Mouse (Mus musculus) megakaryocyte progenitor cell, adult 5-6 weeks (primary cell): ENCODE measurements around the gene Sapcd1. TPM values are rescaled to one million over a fixed set of nuclear protein-coding genes. Genes with fewer than 3 reads are reported as not detected.

Source experiments
- ATAC-seq: replicated peaks from 2 replicates; pipeline ENCODE4 v1.8.0; 2016; ENCODE audit warnings: mild to moderate bottlenecking, moderate TSS enrichment, inconsistent platforms; ENCODE audit not compliant: poor library complexity
- total RNA-seq, 2 experiments: library from RNA; stranded (forward) in 1 of 2; stranded (reverse) in 1 of 2; fragments of 157-497, 149-512 nt in 1 of 2; fragments of 200-1000 nt in 1 of 2; gene quantifications; 2 replicates each; pipeline versions ENCODE4 v1.2.3 to v1.2.4; 2015 to 2017

The Sapcd1 gene
- total RNA-seq (2015), result 0.93 and 1.9 TPM in 2 replicates
- 1.5 TPM in 1 of 2 replicates, not detected in the other for total RNA-seq (2017)

DNA sequence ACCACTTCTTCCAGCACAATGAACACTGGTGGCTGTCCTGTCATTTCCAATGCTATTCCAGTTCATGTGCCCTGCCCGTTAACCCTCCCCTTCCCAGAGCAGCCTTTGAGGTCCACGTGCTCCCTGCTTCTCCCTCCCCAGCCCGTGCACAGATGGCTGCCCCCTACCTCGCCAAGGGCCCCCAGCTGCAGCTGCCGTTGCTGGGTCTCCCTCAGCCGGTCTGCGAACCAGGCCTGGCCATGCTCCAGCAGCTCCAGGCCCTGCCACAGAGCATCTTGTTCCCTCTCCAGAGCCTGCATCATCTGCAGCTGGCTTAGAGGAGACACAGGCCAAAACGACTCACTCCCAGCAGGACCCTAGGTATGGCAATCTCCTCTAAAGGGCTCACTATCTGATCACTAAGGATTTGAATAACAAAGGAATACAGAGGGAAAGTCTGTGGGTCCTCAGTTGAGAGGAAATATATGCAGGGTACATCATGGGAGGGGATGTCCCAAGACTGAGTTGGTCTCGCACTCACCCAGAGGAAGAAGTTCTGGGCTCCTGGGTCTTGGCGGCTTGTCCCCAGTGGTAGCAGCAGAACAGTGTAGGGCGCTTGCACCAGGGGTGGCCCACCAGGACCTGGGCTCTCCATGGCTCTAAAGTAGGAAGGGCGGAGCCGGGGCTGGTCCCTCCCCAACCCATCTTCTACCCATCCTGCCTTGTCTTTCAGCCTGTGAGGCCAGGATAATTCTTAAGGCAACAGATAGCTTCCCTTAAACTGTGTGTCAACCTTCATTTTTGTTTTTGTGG lies at the start of gene Sapcd1:
Sapcd1 (minus strand) TSS at position 740 of the 792 bp plus-strand sequence.
- peak; percentile 9; the same call in 1 of the 2 replicates for ATAC-seq

DNA sequence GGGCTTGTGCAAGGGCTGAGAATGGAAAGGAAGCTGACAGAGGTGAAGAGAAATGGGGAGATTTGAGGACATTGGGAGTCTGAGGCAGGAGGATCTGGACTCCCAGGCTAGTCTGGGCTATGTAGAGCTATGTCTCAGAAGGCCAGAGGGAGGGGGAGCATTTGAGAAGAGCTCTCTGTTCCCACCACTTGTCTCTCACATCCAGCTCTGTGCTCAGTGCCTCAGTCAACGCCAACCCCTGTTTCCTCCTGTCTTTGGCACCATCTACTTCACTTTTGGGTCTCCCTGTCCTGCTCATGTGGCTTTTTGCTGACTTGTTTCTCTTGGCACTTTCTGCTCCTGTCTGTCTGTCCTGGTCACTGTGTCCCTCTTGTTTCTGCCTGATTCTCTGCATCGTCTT lies 49.5 kb upstream of the Sapcd1 start:
- ATAC-seq, result no peak

DNA sequence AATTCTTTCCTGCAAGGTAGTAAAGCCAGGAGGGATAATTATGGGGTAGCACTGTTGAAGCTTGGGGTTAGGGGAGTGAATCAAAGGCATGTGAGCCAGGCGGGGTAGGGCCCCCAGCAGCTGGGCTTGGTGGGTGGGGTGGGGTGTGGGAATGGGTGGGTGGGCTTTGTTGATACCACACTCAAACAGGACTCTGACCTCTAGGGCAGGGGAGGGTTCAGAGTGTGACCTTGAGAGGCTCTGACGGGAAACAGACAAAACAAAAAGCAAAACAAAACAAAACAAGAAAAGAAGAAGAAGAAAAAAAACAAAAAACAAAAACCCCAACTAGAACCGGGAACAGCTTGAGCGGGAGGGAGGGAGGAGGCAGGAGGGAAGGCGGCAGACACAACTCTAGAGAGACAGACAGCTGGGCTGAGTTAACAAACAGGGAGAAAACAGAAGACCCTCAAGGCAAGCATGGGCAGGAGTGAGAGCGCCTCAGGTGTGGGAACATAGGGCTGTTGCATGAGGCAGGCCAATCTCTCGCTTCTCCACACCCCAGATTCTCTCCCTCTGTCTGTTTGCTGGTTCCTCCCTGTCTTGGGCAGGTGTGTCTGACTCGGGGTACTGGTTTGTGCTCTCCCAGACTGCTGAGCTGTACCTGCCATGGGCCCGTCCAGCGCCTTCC lies 48.8 kb upstream of the Sapcd1 start, which contains the start of gene Ly6g6e:
Ly6g6e (plus strand) TSS at position 396 of the 670 bp plus-strand sequence.
- no peak for ATAC-seq

DNA sequence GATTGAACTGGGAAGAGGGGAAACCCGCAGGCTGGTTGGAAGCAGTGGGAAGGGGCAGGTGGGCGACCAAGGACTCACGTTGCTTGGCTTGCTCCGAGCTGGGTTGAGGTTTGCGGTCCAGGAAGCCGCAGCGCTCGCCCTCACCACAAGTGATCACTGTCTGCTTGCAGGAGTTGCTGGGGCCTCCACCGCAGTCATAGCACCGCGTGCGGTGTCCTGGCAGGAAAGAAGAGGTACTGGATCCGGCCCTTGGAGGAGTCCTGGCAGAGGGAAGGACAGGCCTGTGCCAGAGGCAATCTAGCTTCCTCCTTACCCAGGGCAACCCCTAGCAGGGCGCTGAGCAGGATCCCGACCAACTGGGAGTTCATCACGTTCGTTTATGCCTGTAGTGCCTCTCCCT lies 46.3 kb upstream of the Sapcd1 start:
- peak; percentile 42 for ATAC-seq

DNA sequence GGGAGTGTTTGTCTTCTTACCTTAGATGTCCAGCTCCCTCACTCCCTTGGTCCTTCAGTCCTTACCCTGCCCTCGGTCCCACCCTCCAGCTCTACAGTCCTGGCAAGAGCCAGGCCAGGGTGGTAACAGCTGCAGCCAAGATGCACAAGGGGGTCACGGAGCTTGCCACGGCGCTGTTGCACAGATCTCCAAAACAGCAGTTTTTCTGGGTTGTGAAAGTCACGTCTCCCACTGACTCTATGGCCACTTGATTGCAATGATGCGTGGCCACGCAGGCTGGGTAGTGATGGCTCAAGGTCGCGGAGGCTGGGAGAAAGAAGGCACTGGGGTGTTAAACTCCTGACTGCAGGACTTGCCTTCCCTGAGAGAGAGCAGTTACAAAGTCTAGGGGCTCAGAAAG lies 43.6 kb upstream of the Sapcd1 start:
- no peak for ATAC-seq

DNA sequence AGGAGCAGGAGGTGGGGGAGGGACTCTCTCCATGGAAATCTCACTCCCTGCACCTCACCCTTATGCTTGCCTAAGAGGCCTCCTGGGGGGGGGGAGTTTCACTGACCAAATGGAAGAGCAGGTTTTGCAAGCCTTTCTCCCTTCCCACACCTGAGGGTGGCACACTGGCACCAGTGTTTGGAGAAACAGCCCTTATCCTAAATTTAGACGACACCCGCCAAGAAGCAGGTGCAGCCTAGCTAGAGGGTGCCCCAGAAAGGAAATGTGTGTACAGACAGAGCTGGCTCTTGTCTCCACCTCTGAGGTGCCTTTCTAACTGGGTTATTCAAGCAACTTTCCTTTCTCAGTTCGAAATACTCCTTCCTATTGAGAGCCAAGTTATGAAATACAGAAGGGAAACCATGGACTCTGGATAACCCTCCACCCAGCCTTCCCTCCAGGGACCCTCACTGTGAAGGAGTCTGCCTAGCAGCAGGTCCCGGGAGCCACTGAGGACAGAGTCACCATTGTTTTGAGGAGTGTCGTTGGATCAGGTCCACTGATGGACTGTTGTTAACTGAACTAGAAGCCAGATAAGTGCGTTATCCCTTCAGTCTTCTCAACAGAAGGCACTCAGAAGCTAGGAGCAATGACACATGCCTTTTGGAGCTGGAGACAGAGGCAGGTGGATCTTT lies 42.9 kb upstream of the Sapcd1 start:
- ATAC-seq, result no peak

DNA sequence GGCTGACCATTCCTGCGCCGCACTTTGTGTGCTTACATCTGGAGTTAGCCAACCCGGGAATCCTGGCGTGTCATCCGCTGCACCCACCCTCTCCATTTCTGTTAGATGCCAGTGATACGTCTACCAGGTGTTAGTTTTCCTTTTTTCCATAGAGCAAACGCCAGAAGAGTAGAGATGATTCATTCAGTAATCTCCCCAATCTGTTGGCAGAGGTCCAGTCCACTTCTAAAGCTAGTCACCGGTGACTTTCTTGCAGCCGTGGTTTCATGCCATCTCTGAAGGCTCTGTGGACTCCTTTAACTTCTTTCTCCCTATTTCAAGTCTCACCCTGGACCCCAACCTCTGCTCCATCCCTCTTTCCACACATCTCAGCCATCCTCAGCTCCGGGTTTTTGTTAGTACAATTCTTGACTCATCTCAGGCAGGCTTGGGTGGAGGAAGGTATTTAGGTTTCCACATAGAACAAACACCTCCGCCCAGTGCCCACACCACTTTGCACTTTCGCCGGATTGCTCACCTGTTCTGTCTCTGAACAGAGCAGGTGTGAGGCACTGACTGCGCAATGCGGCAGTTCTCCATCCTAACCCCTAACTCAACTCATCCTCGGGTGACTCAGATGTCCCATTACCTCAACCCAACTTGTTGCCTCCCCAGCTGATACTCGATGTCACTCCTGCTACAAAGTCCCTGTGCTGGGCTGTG lies 40.5 kb upstream of the Sapcd1 start:
- ATAC-seq, result no peak

DNA sequence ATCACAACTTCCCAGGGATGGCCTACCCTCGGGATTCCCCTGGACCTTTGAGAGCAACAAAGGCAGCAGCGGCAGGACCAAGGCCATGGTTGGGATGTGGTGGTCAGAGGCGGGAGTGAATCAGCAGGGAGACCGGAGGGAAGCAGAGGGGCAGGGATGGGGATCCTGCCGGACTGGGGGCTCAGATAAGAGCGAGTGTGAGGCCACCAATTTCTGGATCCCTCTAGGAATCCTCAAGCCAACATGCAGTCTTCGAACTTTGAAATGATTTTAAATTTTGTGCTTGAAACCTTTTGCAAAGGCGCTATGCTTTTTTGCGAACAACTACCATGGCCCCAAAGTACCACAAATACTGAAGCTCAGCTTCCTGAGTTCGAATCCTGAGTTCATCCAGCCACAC lies 38.3 kb upstream of the Sapcd1 start, which contains the start of gene Mpig6b:
Mpig6b (minus strand) TSS at position 101 of the 400 bp plus-strand sequence.
- ATAC-seq, result no peak

DNA sequence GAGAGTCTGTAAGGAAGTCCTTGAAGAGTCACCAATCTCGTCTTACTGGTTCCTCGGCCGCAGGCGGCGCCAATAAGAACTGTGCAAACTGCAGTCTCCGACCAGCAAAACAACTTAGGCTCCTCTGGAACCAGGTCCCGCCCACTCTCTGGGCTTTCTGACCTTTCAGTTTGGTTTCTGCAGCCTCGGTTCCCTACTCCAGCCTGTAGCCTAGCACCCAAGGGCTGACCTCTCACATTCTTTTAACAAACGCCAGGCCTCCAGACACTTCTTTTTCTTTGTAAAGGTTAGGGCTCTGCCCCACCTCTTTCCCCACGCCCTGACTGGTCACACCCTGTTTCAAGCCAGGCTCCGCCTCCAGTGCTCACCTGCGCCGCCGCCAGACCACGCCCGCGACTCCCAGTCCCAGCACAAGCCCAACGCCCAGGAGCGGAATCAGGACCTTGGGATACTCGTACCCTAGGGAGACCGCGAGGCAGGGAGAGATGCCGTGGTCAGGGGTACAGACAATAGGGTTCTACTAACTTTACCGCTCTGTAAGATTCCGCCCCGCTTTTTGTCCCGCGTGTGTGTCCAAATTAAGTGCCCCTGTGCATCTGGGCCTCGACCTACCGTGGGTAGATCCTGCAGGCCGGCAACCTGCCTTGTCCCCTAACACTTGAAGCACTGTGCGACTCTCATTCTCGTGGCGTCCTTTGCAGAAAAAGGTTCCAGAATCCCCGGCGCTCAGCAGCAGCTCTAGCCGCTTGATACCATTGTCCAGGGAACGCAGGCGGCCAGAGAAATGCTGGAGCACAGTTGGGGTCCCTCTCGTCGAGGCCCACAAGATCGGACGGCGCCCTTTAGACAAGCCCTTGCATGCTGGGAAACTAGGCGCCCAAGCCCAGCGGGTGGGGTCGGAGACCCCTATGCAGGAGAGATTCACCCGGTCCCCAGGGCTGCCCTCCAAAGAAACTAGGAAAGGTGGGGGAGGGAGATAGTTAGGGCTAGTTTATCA lies 37.4 kb upstream of the Sapcd1 start, which contains the start of gene Ly6g6c:
Ly6g6c (plus strand) TSS at position 438 of the 997 bp plus-strand sequence.
- ATAC-seq, result peak; percentile 45

DNA sequence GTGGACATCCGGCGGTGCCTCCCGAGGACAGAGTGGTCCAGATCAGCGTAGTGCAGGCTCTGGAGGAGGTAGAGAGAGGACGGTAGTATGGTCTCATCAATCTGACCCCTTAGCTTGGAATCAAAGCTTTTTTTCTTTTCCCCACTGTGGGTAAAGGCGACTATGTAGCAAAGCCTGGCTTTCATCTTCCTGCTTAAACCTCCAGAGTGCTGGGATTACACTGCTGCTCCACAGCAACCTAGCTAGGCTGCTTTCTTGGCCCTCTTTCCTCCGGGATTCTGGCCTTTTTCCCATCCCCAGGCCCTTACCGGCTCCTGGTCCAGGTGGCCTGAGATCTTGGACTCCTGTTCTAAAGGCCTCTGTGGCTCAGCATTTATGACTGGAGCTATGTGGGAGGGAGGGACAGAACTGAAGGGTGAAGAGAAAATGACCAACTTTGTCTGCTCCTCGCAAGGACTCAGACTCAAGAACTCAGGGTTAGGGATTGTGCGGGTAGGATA lies 36.6 kb upstream of the Sapcd1 start:
- ATAC-seq, result no peak

DNA sequence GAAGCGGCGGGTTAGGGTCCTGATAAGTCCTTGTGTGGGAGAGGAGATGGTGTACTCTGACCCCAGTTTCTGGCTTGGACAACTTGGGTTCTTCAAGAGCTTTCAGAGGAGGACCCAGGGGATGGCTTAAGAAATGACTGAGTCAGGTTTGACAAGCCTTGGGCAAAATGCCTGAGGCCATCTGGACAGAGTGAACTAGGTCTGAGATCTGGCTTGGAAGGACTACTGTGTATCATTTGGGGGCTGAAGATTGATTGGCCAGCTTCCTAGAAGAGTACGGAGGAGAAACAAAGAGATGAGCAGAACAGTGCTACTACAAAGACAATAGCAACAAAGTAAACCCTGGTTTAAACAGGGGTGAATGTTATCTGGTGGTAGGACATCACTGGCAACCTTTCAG lies 35.6 kb upstream of the Sapcd1 start:
- ATAC-seq, result no peak

DNA sequence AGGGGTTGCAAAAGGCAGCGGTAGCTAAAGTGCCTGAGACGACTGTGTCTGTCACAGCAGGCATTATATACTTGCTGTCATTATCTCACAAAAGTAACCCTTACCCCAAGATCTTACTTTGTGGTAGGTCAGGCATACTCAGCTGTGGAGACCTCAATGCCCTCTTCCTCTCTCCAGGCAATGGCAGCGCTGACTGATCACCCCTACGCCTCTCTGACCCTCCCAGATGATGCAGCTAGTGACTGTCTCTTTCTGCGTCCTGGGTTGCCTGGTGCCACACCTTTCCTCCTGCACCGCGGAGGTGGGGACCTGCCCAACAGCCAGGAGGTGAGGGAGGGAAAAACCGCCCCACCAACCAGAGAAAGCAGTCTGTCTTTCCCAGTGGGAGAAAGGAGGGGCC lies 33.5 kb upstream of the Sapcd1 start:
- no peak for ATAC-seq

DNA sequence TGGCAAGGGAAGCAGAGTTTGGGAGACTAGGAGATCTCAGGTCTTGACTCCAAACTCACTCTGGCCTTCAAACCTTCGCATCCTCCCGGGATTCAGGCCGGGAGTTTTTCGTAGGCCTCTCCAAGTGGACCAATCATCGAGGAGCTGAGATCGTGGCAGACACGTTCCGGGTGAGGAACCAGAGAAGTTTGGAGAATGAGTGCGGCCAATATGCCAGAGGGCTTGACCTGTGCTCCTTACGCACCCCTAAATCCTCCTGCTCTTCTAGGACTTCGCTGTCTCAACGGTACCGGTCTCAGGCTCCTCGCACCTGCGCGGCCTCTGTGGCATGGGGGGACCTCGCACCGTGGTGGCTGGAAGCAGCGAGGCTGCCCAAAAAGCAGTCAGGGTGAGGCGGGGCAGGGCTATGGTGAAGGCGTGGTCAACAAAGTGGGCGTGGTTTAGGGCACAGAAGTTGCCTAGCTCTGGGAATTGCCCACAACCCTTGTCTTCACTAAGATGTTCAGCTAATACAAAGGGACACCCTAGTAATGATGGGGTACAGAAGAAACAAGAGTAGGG lies 33.0 kb upstream of the Sapcd1 start:
- ATAC-seq, result 0 out of 2 replicates have a peak, but pooled peaks have one; percentile 15

DNA sequence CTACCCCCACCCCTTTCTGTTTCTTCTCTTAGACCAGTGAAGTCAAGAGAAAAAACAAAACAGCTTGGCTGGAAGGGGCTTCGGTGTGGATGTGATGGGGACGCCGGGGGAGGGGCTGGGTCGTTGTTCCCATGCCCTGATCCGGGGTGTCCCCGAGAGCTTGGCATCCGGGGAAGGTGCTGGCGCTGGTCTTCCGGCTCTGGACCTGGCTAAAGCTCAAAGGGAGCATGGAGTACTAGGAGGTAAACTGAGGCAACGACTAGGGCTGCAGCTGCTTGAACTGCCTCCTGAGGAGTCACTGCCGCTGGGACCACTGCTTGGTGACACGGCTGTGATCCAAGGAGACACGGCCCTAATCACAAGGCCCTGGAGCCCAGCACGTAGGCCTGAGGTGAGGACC lies 32.3 kb upstream of the Sapcd1 start:
- no peak for ATAC-seq

DNA sequence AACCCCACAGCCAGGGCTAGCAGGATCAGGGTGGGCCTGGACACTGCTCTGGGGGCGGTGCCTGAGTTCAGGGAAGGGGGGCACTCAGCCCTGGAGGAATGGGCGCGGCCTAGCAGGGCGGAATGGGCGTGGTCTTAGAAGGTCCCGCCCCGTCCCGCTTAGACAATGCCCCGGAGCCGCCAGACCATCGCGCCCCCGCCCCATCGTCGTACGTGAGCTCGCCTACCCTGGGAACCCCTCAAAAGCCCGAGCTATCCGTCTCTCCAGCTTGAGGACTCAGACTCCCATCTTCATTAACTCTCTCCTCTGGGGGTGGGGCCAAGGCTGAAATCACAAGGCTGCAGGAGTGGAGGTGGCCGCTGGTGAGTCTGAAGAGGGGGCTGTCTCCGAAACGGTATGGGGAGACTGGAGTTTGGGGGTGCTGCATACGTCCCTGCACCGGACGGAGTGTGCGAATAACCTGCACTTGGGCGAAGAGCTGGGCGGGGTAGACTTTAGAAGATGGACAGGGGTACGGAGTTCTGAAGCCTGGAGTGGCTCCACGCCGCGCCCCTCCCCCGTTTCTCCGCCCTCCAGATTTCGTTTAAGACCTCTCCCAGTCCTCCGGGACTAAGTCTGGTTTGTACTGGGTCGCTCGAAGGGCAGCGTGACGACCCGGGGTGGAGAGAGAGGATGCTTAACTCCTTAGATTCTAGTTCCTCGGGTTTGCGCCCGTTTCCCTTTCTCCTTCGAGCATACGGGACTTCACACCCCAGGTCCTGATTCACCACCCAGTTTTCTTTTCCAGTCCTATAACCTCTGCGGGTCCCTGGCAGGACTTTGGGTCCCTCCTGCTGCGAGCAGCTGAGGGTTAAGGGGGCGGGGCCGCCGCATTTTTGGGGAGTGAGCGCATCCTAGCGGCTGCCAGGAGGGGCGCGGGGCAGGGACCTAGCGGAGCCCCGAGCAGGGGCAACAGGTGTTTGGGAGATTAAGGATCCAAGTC lies 31.4 kb upstream of the Sapcd1 start, which contains the start of gene Ddah2:
Ddah2 (plus strand) TSS at position 125 of the 982 bp plus-strand sequence.
- ATAC-seq, result peak; percentile 74

DNA sequence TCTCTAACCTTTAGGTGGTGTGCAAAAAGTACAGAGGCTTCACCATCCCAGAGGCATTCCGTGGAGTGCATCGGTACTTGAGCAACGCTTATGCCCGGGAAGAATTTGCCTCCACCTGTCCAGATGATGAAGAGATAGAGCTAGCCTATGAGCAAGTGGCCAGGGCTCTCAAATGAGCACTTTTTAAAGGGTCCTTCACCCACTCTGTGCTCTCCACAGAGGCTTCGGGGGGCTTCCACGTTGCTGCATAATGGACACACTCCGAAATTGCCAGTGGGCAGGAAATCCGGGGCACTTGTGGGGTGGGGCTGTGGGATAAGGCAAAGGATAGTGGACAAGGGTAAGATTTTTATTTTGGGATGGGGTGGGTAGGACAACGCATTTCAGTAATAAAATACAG lies 30.5 kb upstream of the Sapcd1 start:
- no peak for ATAC-seq

DNA sequence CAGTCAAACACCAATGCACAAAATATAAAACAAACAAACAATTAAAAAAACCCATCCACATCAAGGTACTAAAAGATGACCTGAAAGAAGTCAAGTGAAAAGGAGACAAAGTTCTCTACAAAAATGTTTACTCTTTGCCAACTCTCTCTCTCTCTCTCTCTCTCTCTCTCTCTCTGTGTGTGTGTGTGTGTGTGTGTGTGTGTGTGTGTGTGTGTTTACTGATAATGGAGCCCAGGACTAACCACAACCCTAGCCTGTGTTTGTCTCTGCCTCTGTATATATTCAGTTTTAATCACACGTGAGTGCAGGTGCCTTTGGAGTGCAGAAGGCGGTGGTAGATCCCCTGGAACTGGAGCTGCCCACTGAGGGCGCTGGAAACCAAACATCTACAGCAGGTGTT lies 29.3 kb upstream of the Sapcd1 start:
- peak; percentile 48 for ATAC-seq
